ENCODE assay signal across 11 mouse cellular contexts in the genomic region with DNA sequence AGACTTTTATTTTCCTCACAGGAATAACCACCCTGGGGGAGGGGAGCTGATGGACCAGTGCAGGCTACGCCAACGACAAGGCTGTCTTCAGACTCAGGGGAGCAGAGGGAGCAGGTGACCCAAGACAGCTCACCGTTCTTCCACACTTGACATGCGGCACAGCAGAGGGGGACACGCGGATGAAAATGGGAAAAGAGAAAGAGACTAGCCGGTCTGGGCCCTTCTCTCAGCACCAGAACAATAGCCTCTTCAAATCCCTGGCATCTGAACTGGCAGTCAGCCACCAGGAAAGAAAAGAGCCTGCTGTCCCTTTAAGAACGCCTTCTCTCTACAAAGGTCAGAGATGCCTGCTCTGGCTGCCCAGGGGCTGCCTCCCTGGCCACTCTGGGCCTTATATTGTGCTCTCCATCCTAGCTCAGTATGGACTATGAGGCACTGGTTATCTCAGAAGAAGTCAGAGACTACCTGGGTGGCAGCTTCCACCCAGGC.
A peak's percentile ranks its signal among the peaks of the same experiment; 100 is the strongest.
DNase-seq lines count a peak whose midpoint lies in the region; ATAC-seq and TF ChIP-seq lines count a peak whose summit lies in the region.
"Had no signal": no experiment of that assay in that cellular context is flagged by ENCODE, and none has a peak within 500 bp of the region (broad histone marks: within the 10 kb centered on the region; RNA-seq: fewer than 3 reads in every experiment).

No protein-coding gene starts in this region.

- H3K27ac ChIP-seq in hindbrain, embryonic 11.5 days (ENCODE audit: low read depth, low read length), result no peak overlapping the region
- H3K27ac ChIP-seq in midbrain, embryonic 15.5 days, result no peak overlapping the region
- H3K27ac ChIP-seq in gastrocnemius, adult 2 months, result no peak overlapping the region; the same call in 1 of the 2 replicates
- H3K27ac ChIP-seq: lung, embryonic 15.5 days; stomach, embryonic 15.5 days had no signal

- H3K4me2 ChIP-seq in hindbrain, embryonic 11.5 days (replicated peaks; ENCODE audit: low read depth, low read length), result no peak overlapping the region
- no peak overlapping the region for H3K4me2 ChIP-seq in midbrain, embryonic 15.5 days
- H3K4me2 ChIP-seq: lung, embryonic 15.5 days; stomach, embryonic 15.5 days had no signal

- H3K4me1 ChIP-seq in hindbrain, embryonic 11.5 days (replicated peaks; ENCODE audit: control insufficient read depth, insufficient read depth, low read length), result no peaks in the 10 kb centered on the region; the same call in 1 of the 2 replicates
- peaks cover 10% of the 10 kb centered on the region for H3K4me1 ChIP-seq in midbrain, embryonic 15.5 days
- H3K4me1 ChIP-seq: lung, embryonic 15.5 days; stomach, embryonic 15.5 days had no signal

- no peaks in the 10 kb centered on the region for H3K36me3 ChIP-seq in hindbrain, embryonic 11.5 days (ENCODE audit: control insufficient read depth, insufficient read depth, low read length)
- H3K36me3 ChIP-seq in midbrain, embryonic 15.5 days (replicated peaks), result no peaks in the 10 kb centered on the region
- H3K36me3 ChIP-seq: lung, embryonic 15.5 days; stomach, embryonic 15.5 days had no signal

- peak; percentile 51 to 58 for DNase-seq in layer of hippocampus, postnatal 10 days (ENCODE audit: low spot score in 2 of 2)
- DNase-seq in layer of hippocampus, adult 9-10 months (ENCODE audit: low spot score), result no peak
- DNase-seq in cerebellum, postnatal 10 days, result peak; percentile 75 to 77
- DNase-seq in hindbrain, embryonic 11.5 days (ENCODE audit: low spot score), result no peak
- no peak for DNase-seq in ovary, postnatal 10 days (ENCODE audit: low spot score)
- DNase-seq in gastrocnemius, adult 2 months, result no peak
- DNase-seq in gastrocnemius, postnatal 36 days, result no peak

- H3K27me3 ChIP-seq in hindbrain, embryonic 11.5 days (ENCODE audit: control insufficient read depth, insufficient read depth, low read length), result no peaks in the 10 kb centered on the region
- no peaks in the 10 kb centered on the region for H3K27me3 ChIP-seq in midbrain, embryonic 15.5 days (replicated peaks)
- H3K27me3 ChIP-seq: CH12.LX; lung, embryonic 15.5 days; stomach, embryonic 15.5 days had no signal

- 0 out of 2 replicates have a peak overlapping the region, but pooled peaks have one; percentile 19 for H3K9ac ChIP-seq in hindbrain, embryonic 11.5 days (ENCODE audit: low read depth, low read length)
- no peak overlapping the region for H3K9ac ChIP-seq in midbrain, embryonic 15.5 days
- H3K9ac ChIP-seq: lung, embryonic 15.5 days; stomach, embryonic 15.5 days had no signal

- 0 out of 2 replicates have a peak, but pooled peaks have one; percentile 19 for ATAC-seq in hindbrain, embryonic 11.5 days (ENCODE audit: low FRiP score)
- ATAC-seq in midbrain, embryonic 15.5 days (replicated peaks), result peak; percentile 70

- no peak overlapping the region for H3K4me3 ChIP-seq in hindbrain, embryonic 11.5 days (ENCODE audit: low read depth, low read length)
- H3K4me3 ChIP-seq in midbrain, embryonic 15.5 days, result no peak overlapping the region
- no peak overlapping the region for H3K4me3 ChIP-seq in gastrocnemius, adult 2 months
- H3K4me3 ChIP-seq: lung, embryonic 15.5 days; stomach, embryonic 15.5 days had no signal

- intact Hi-C loops in gastrocnemius, adult 2 months (cut with DNase I), result no loop called here
- intact Hi-C loops in gastrocnemius, postnatal 36 days (cut with DNase I), result no loop called here

- no peak for TF ChIP-seq CTCF in gastrocnemius, adult 2 months (IDR thresholded peaks at IDR 0.05)

- WGBS in hindbrain, embryonic 11.5 days, result 53% methylated on average over 8 of the region's 8 CpGs
- 14% methylated on average over 8 of the region's 8 CpGs for WGBS in midbrain, embryonic 15.5 days

- no peaks in the 10 kb centered on the region for H3K9me3 ChIP-seq in hindbrain, embryonic 11.5 days (ENCODE audit: control insufficient read depth, low read length)
- no peaks in the 10 kb centered on the region for H3K9me3 ChIP-seq in midbrain, embryonic 15.5 days
- H3K9me3 ChIP-seq: lung, embryonic 15.5 days; stomach, embryonic 15.5 days had no signal

Comparison
In these comparisons a context has a peak if more than half of its experiments do, and no peak if none do; other contexts are left out.
1. DNase-seq: peak in layer of hippocampus, postnatal 10 days (2 of 2) and cerebellum, postnatal 10 days (2 of 2); none in layer of hippocampus, adult 9-10 months (single experiment), hindbrain, embryonic 11.5 days (single experiment), ovary, postnatal 10 days (single experiment), gastrocnemius, adult 2 months (single experiment) and gastrocnemius, postnatal 36 days (0 of 2).